Mouse (Mus musculus) 3134 (cell line): ENCODE measurements around the gene Rrnad1.
A peak's percentile ranks its signal among the peaks of the same experiment; 100 is the strongest.
"Not testable (repeated sequence)": the region's sequence is repeated elsewhere in the genome, so short reads cannot be mapped to it uniquely, and the experiment has no call there.

Experiments used
- DNase-seq: peaks from one replicate; pipeline ENCODE4 v3.0.0-alpha.2; 2011; ENCODE audit warnings: low spot score; ENCODE audit not compliant: insufficient read length; ENCODE audit errors: extremely low read depth

Gene Rrnad1

DNA sequence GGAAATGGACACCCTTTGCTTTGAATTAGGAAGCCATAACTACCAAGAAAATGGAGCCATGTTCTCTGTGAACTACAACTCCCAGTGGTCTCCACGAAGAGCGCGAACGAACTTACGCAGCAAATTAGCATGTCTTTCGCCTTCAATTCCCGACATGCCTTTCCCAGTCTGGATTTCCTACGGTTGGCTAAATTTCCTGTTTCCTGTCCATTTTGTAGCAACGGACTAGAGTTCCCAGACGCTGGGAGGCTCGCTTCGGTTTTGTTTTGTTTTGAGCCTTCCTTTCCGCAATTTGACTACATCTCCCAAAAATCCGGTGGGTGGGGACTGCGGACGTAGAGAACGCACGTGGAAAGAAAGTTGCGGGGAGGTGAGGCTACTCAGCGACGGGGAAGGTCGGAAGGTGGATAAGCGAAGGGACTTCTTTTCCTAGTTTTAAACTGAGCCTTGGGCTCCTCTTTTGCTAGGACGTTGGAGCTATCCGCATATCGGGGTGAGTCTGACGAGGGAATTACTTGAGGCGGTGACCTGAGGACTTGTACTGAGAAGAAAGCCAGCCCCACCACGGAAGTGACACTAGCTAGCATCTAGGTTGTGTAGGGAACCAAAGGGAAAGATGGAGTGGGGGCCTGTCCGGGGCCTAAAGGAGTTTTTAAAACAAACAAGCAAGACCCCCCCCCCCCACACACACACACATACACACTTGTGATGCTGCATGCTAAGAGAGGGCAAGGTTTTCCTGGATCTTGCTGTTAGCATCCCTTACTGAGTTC, 11.0 kb downstream of the Rrnad1 start, which contains the start of gene Mrpl24:
Mrpl24 (plus strand) TSS at position 171 of the 773 bp plus-strand sequence.
- DNase-seq = peak; percentile 76

DNA sequence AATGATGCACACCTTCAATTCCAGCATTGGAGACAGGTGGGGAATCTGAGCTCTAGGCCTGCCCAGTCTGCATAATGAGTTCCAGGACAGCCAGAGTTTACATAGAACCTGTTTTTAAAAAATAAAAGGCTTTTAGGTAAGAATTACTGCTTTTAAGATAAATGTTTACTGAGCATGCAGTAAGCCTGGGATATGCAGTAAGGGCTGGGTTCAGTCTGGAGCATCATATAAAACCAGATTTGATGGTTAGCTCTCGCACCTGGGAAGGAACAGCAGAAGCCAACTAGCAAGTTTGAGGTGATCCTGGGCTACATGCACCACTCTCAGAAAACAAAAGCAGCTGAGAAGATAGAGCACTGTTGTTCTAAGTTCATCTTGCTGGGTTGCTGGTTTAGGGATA, 12.0 kb downstream of the Rrnad1 start:
- DNase-seq = no peak

DNA sequence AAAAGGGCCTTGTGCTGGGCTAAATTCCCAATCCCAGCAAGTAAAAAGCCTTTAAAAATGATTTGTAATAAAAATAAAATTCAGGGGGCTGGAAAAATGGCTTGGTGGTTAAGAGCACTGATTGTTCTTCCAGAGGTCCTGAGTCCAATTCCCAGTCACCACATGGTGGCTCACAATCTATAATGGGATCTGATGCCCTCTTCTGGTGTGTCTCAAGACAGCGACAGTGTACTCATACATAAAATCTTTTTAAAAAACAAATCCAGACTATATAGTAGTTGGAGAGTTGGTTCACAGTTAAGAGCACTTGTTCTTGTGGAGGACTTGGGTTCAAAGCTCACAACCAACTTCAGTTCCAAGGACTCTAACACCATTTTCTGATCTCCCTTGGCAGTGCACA, 13.5 kb downstream of the Rrnad1 start:
- no peak for DNase-seq

DNA sequence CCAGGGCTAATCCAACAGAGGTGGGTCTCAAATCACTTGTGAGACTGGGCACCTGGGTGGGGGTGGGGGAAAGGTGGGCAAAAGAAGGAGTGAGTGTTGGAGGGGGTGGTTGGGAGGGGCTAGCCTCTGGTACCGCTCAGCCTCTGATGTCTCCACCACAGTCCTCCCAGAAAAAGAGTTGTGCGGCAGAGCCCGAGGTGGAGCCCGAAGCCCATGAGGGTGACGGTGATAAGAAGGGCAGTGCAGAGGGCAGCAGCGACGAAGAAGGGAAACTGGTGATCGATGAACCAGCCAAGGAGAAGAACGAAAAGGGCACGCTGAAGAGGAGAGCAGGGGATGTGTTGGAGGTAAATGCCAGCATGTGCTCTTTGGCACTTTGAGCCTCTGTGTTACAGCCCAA, 16.6 kb downstream of the Rrnad1 start:
- DNase-seq = no peak

DNA sequence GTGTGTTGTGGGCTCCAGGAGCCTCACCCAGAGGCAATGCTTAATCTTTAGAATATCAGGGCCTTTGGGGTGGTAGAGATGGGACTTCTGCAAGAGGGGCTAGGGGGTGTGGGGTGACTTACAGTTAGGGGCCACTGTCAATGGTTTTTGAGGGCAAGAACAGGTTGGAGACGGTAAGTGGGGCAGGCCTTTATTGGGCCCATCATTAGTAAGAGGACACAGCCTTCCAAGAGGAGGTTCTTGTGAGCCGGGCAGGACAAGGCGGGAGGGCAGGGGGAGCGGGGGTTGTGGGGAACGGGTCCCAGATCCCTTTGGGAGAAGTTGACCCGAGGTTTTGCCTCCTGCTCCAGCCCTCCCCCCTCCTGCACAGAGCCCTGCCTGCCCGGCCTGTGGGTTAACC, 17.0 kb downstream of the Rrnad1 start:
- DNase-seq = no peak

DNA sequence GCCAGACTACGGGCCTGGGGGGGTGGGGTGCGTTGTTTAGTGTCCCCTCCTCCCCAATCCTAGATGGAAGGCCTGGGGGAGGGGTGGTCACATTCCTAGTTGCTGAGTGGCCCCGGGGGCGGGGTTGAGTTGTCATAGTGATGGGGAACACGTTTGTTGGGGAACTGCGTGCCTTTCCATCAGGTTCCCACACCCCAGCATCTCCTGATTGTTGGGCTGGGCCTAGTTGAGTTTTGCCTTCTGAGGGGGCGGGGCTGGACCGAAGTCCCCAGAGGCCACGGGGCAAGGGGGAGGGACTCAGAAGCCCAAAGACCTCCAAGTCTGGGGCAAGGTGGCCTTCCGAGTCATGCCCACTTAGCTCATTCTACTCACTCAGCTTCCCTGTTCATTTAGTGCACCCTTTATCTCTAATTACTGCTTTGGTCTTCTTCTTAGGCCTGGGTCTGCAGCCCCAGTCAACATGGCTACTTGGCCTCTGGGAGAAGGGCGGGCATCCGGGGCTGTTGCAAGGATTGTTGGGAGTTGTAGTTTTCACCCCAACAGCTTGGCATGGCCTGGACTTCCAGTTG, 19.9 kb downstream of the Rrnad1 start:
- DNase-seq = peak; percentile 93

DNA sequence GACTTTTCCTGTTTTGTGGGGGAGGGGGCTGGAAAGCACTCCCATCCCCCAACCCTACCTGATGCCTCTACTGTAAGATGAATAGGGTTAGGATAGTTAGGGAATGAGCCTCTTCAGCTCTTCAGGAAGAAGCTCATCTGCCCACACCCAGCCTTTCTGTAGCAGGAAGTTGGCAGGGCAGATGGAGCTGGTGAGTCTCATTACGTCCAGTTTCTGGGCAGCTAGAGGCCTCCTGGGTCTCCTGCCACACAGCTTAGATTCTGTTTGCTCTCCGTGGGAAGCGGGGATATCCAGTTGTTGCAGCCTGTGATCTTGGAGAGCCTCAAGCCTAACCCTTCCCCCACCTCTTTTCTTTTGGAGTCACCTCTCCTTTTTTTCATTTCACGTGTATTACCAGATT, 20.6 kb downstream of the Rrnad1 start:
- DNase-seq = peak; percentile 39

DNA sequence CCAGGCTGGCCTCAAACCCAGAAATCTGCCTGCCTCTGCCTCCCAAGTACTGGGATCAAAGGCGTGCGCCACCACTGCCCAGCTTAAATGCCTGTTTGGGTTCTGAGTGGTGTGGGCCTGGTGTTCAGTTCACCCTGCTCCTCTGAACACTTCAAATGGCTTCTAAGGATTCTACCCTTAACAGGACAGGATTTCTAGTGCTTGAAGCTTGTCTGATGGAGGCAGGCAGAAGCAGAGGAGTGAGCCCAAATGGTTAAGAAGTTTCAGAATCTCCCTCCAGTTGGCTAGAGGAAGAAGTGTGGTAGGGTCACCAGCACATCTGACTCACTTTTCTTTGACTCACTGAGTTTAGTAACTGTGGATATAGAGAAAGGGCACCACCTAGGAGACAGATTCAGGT, 21.1 kb downstream of the Rrnad1 start:
- peak; percentile 36 for DNase-seq

DNA sequence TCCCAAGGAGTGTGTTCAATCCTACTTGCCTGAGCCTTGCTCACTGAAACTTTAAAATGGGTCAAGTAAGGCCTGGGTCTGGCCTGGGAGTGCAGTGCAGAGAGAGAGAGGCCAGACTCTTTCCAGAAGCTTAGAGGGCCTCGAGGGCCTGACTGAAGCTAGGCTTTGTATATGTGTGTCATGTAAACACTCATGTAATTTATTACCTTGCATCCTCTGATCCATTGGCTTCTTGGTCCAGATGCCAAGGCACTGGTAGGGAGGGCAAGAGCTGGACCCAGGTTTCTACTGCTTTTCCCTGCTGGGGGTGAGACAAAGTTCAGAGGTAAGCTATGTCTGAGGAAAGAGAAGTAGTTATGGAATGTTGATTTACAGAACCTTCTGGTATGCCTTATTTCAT, 22.6 kb downstream of the Rrnad1 start:
- DNase-seq = no peak

DNA sequence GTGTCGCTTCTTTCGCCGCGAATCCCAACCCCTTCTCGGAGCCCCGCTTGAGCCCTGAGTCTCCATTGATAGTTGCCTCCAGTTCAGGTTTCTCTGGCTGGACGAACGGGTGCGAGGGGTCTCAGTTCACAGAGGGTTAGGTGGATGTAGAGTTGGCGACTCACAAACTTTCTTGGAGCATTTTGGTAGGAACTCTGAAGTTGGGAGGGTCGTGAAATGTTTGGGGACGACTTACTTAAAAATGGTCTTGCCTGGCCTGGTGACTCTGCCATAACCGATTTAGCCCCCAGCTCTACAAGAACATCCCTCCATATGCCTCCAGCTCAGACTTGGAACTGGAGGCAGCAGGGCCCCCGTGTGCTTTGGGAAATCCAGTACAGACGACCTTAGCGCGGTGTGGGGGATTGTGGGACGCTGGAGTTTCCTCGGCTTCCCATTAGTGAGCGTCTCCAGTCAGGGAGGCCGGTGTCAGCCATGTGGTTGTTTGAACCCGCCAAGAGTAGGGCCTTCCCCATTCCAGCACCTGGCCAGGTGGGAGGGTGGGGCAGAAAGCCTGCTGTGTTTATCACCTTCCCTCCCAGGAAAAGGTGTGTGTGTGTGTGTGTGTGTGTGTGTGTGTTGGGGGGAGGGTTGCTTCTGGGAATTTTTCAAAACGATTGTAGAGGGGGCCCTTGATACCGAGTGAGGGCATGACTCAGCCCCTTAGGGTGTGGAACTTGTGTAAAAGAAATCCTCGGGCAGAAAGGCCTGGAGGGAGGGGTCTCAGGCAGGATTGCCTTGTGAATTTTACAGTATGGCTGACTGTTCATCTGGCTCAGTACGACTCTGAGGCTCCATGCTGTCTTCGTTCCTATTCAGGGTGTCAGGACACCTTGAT, 23.3 kb downstream of the Rrnad1 start:
- peak; percentile 66 for DNase-seq

DNA sequence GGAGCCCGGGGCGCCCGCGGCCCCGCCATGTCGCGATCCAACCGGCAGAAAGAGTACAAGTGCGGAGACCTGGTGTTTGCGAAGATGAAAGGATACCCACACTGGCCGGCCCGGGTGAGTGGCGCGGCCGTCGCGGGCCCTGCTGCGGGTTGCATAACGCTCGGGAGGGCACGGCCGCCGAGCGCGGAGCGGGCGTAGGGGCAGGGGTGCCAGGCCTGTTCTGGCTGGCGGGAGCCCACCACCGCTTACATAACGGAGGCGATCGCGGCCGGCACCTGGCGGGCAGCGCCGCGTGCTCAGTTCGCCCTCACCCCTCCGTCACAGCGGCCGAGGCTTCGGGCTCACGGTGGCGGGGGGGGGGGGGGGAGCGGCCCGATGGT, 23.9 kb downstream of the Rrnad1 start:
- DNase-seq = peak; percentile 61

DNA sequence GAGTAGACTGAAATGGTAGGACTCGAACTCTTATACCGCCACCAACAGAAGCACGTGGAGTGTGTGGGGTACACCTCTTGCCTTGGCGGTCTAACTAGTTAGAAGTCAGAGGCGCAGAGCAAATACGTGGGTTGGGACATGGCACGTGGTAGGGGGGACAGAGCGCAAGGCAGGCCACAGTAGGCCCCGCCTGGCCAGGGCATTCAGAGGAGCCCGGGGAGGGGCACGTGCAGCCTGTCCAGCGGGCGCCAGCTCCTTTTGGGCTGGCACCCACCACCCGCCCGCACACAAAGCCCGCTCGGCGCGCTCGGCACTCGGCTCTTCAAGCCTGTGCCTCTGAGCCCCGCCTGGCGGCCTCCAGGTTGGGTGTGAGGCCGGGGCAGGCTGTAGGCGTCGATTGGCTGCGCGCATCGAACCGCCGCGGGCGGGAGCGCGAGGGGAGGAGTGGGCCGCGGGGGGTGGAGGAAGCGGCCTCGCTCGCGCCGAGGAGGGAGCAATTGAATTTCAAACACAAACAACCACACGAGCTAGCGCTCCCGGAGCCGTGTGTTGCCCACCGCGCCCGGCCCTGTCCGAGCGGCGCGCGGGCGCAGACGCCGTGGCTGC, 24.5 kb downstream of the Rrnad1 start, which contains the start of gene Hdgf:
Hdgf (plus strand) TSS at position 442 of the 606 bp plus-strand sequence.
- DNase-seq = peak; percentile 99

DNA sequence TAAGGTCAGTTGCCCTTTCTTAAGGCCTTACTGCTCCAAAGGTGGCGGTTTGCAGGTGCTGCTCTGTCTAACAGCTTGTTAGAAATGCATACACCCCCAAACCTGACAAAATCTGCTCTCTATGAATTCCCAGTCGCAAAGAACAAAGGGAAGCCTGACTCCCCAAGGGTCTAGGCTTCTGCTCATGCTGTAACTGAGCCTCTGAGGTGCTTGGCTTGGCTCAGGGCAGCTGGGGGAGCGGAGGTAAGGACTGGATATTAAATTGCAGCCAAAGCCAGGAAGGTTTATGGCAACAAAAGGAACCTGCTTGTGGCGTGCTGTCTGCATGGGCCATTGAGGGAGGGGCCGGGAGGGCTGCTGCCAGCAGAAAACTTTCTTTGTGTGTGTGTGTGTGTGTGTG, 26.7 kb downstream of the Rrnad1 start:
- DNase-seq = no peak

DNA sequence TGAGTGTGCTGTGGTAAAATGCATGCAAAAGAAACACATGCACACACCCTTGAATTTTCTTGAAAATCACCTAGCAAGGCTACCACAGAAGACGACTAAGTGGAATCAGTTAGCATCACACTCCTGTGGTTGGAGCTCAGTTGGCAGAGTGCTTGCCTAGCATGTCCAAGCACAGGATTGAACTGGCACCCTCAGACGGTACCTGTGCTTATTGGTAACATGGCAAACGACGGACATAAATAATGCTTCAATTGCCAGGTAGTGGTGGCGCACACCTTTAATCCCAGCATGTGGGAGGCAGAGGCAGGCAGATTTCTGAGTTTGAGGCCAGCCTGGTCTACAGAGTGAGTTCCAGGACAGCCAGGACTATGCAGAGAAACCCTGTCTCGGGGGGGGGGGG, 28.6 kb downstream of the Rrnad1 start:
- not testable (repeated sequence) for DNase-seq

DNA sequence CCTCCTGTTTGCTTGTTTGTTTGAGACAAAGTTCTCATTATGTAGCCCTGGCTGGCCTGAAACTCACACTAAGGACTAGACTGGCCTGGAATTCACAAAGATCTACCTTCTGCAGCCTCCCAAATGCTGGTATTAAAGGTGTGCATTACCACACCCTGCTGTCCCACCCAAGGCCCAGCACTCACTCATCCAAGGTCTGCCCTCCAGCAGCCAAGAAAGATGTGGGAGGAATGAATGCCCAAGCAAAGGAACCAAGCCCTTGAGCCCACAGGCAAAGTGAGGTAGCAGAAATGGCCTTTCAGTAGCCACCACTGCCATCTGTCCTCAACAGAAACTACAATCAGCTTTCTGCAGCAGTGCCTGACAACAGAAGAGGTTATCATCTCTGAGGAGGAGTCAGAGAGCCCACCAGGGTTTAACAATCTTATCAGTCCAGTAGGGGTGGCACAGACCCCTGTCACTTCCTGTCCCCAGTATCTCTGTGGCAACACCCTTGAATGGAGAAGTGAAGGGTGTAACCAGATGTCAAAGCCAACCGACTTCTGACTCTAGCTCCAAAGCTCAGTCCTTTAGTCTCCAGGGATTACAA, 29.4 kb downstream of the Rrnad1 start:
- DNase-seq = no peak

DNA sequence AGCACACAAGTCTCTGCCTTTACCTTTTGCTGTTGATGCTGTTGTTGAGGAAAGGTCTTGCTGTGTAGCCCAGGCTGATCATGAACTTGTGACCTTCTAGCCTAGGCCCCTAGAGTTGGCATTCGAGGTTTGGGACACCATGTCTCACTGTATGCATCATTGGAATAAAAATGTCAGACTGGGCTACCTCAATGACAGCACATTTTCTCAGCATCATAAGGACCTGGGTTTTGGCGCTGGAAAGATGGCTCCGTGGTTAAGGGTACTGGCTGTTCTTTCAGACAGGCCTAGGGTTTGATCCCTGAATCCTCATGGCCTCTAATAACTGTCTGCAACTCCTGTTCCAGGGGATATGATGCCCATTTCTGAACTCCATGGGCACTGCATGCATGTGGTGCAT, 30.7 kb downstream of the Rrnad1 start:
- DNase-seq = no peak

DNA sequence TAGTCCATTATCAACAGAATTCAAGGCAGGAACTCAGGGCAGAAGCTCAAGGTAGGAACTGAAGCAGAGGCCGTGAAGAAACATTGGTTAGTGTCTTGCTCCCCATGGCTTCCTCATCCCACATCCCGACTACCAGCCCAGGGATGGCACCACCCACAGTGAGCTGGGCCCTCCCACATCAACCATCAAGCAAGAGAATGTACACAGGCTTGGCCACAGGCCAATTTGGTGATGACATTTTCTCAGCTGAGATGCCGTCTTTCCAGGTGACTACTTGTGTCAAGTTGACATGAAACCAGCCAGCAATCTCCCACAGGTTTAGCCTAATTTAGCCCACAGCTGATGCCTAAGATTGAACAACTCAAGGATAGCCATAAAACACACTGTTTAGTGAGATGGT, 31.3 kb downstream of the Rrnad1 start:
- no peak for DNase-seq

DNA sequence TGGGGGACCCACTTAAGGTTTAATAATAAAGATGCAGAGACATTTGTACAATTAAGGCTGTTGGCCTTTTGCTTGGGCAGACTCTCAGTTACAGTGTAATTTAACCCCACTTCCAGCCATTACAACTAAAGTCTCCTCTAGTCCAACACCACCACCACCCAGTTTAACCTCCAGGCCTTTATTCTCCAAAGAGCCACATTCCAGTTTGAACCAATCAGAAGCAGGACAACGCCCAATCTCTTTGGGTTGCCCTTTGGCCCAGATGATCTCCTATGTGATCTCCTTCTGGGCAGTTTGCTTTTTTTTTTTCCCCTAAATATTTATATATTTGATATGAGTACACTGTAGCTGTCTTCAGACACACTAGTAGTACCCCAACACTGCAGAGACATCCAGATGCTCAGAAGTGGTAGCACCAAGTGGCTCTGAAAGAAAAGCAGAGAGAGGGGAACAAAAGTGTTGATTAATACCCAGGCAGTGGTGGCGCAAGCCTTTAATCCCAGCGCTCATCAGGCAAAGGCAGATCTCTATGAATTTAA, 37.1 kb downstream of the Rrnad1 start:
- DNase-seq = no peak

DNA sequence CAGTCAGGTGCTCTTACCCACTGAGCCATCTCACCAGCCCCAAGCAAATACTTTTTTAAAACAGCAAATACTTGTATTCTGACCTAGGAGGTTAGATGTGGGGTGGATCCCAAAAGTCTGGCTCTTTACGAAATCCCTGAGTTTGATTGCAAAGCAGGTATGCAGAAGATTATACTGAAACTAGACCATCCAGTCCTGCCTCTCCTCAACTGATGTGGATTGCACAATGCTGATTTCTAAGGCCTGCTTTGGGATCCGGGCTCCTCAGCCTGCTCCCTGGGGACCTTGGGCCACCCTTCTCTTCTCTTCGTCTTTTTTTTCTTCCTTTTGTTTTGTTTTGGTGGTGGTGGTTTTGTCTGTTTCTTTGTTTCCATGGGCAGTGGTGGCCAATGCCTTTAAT, 39.0 kb downstream of the Rrnad1 start:
- no peak for DNase-seq

DNA sequence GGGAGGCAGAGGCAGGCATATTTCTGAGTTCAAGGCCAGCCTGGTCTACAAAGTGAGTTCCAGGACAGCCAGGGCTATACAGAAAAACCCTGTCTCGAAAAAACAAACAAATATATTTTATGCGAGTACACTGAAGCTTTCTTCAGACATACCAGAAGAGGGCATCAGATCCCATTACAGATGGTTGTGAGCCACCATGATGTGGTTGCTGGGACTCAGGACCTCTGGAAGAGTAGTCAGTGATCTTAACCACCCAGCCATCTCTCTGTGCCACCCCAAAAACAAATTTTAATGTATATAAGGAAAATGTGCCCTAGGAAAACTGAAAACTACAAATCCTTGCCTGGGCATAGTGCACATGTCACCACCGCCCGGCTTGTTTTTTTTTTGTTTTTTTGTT, 43.1 kb downstream of the Rrnad1 start:
- peak; percentile 16 for DNase-seq
